Mouse (Mus musculus): ENCODE results near the gene Npm1. TPM values are rescaled to one million over a fixed set of nuclear protein-coding genes. Genes with fewer than 3 reads are reported as not detected.

Npm1 gene
- polyA plus RNA-seq, 1 experiment from 2014 or later, result 786 TPM

DNA sequence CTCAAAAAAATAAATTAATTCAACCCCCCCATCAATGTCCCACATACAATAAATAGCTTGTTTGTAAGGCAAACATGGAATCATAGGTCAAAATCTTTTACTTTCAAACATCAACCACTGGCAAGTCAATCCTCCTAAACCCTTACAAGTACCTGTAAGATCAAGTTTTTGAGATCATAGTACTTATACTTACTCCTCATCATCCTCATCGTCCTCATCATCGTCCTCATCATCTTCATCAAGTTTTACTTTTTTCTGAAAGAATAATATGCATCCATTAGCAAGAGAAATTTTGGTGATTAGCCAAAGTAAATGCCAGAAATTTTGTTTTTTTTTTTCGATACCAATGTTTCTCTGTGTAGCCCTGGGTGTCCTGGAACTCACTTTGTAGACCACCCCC lies 3.3 kb downstream of the Npm1 start:
- no peak overlapping the region for H3K4me2 ChIP-seq (ENCODE audit: low read depth, low read length)
- H3K9me3 ChIP-seq (ENCODE audit: control insufficient read depth, low read length), result no peaks in the 10 kb centered on the region
- H3K36me3 ChIP-seq (ENCODE audit: control insufficient read depth, insufficient read depth, low read length), result peaks cover 23% of the 10 kb centered on the region
- peaks cover 8% of the 10 kb centered on the region; the same call in 1 of the 2 replicates for H3K4me1 ChIP-seq (replicated peaks; ENCODE audit: control insufficient read depth, insufficient read depth, low read length)
- no peak overlapping the region for H3K9ac ChIP-seq (ENCODE audit: low read length)
- H3K4me3 ChIP-seq (ENCODE audit: low read length), result no peak overlapping the region
- 88% methylated on average over 3 of the region's 3 CpGs for WGBS
- H3K27me3 ChIP-seq (ENCODE audit: control insufficient read depth, insufficient read depth, low read depth, low read length), result no peaks in the 10 kb centered on the region
- ATAC-seq (ENCODE audit: low read depth), result no peak
- H3K27ac ChIP-seq (ENCODE audit: low read length), result no peak overlapping the region

DNA sequence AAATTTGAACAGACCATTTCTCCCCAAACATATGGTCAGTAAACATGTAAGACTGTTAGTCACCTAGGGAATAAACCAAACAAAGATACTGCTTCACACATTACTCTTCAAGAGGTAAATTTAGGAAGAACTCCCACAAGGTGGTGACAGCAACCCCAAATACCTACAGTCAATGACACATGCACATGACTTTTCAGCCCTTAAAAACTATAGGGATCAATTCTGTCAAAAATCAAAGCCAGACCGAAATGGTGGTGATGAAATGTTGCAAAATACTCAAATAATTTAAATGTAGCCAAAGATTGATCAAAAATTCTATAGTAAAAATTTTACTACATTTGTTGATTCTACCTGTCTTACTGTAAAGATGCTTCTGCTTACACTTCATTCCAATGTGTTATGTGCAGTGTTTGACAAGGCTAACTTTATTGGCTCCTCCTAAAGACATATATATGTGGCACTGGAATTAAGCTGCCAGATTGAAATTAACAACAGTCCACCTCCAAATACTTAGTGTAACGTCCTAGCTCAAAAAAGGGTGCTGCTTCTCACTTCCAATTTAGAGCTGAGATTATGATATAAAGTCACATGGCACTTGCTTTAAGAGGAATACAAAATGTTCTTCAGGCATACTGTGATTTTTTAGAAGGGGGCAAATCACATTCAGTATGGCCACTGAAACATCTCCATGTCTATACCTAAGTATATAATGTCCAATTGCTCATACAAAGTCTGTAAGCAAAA lies 5.4 kb downstream of the Npm1 start:
- peaks cover 5% of the 10 kb centered on the region; the same call in 1 of the 2 replicates for H3K4me1 ChIP-seq (replicated peaks; ENCODE audit: control insufficient read depth, insufficient read depth, low read length)
- H3K27ac ChIP-seq (ENCODE audit: low read length), result no peak overlapping the region
- no peak overlapping the region for H3K9ac ChIP-seq (ENCODE audit: low read length)
- no peaks in the 10 kb centered on the region for H3K9me3 ChIP-seq (ENCODE audit: control insufficient read depth, low read length)
- no peak overlapping the region for H3K4me3 ChIP-seq (ENCODE audit: low read length)
- H3K27me3 ChIP-seq (ENCODE audit: control insufficient read depth, insufficient read depth, low read depth, low read length), result no peaks in the 10 kb centered on the region
- WGBS, result 67% methylated on average over 2 of the region's 2 CpGs
- H3K4me2 ChIP-seq (ENCODE audit: low read depth, low read length), result no peak overlapping the region
- ATAC-seq (ENCODE audit: low read depth), result no peak
- peaks cover 33% of the 10 kb centered on the region for H3K36me3 ChIP-seq (ENCODE audit: control insufficient read depth, insufficient read depth, low read length)

DNA sequence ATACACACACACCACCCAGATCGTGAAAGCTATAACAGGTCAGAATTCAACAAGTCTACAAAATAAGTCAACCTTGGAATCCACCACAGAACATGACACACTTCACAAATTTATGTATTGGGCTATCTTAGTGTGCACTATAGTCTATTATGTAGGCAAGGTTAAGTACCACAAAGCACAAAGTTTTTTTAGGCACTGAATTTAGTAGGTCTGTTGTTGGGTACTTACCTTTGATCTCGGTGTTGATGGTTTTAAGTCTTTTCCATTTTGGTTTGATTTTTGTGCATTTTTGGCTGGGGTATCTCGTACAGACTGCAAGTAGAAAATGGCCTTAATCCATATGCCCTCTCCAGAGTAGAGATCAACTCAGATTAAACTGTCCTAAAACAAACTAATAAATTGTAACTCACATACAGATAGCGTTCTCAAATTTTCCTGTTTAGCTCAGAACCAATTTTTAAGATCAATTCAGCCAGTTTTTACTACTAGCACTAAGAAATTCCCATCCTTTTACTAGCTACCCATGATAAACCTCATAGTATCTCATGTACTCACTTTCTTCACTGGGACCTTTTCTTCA lies 6.5 kb downstream of the Npm1 start:
- H3K4me3 ChIP-seq (ENCODE audit: low read length), result no peak overlapping the region
- no peaks in the 10 kb centered on the region for H3K9me3 ChIP-seq (ENCODE audit: control insufficient read depth, low read length)
- H3K4me2 ChIP-seq (ENCODE audit: low read depth, low read length), result no peak overlapping the region
- no peak for ATAC-seq (ENCODE audit: low read depth)
- no peak overlapping the region for H3K9ac ChIP-seq (ENCODE audit: low read length)
- WGBS, result 69% methylated on average over 4 of the region's 4 CpGs
- H3K4me1 ChIP-seq (replicated peaks; ENCODE audit: control insufficient read depth, insufficient read depth, low read length), result peaks cover 3% of the 10 kb centered on the region; the same call in 1 of the 2 replicates
- no peak overlapping the region for H3K27ac ChIP-seq (ENCODE audit: low read length)
- H3K36me3 ChIP-seq (ENCODE audit: control insufficient read depth, insufficient read depth, low read length), result peaks cover 40% of the 10 kb centered on the region
- no peaks in the 10 kb centered on the region for H3K27me3 ChIP-seq (ENCODE audit: control insufficient read depth, insufficient read depth, low read depth, low read length)

DNA sequence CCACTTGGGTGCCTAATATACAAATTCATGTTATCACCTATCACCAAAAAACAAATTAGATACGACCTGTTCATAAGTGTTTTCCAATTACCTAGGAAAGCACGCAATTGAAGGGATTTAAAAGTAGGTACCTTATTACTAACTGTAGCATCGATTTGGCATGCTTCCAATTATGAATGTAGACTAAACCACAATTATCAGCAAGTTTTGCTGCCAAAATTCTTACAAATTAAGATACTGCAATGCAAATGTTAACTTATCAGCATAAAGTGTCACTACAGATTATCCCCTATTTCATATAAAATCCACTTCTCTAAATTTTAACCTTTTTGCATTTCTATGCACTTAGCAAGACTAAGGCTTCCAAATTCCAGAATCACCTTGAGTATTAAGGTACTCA lies 8.5 kb downstream of the Npm1 start:
- no peak overlapping the region for H3K4me2 ChIP-seq (ENCODE audit: low read depth, low read length)
- no peak overlapping the region for H3K27ac ChIP-seq (ENCODE audit: low read length)
- no peak overlapping the region for H3K9ac ChIP-seq (ENCODE audit: low read length)
- H3K9me3 ChIP-seq (ENCODE audit: control insufficient read depth, low read length), result no peaks in the 10 kb centered on the region
- ATAC-seq (ENCODE audit: low read depth), result no peak
- 79% methylated on average over 3 of the region's 3 CpGs for WGBS
- no peaks in the 10 kb centered on the region for H3K4me1 ChIP-seq (replicated peaks; ENCODE audit: control insufficient read depth, insufficient read depth, low read length)
- peaks cover 42% of the 10 kb centered on the region for H3K36me3 ChIP-seq (ENCODE audit: control insufficient read depth, insufficient read depth, low read length)
- H3K27me3 ChIP-seq (ENCODE audit: control insufficient read depth, insufficient read depth, low read depth, low read length), result no peaks in the 10 kb centered on the region
- no peak overlapping the region for H3K4me3 ChIP-seq (ENCODE audit: low read length)

DNA sequence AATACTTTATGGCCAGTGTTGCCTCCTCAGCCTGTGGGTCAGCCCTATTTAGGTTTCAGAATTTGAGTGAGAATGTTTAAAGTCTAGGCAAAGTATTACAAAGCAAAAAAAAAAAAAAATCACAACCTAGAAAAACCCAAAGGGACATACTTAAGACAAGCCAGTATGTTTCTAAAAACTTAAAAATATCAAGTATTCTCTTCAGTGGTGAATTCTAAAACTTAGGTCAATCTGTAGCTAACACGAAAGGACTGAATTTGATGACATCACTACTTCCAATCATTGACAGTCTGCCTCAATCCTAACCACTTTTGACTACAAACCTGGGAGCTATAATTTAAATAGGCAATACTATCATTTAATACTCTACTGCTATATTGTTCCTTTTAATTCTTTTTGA lies 10.0 kb downstream of the Npm1 start:
- Histone ChIP-seq H3K9me3 (ENCODE audit: control insufficient read depth, low read length) (no peaks in the 10 kb centered on the region), H3K36me3 (ENCODE audit: control insufficient read depth, insufficient read depth, low read length) (peaks cover 39% of the 10 kb centered on the region), H3K27me3 (ENCODE audit: control insufficient read depth, insufficient read depth, low read depth, low read length) (no peaks in the 10 kb centered on the region), H3K4me1 (replicated peaks; ENCODE audit: control insufficient read depth, insufficient read depth, low read length) (peaks cover 3% of the 10 kb centered on the region; the same call in 1 of the 2 replicates), H3K4me3 (ENCODE audit: low read length) (no peak overlapping the region), H3K27ac (ENCODE audit: low read length) (no peak overlapping the region), H3K4me2 (ENCODE audit: low read depth, low read length) (no peak overlapping the region), H3K9ac (ENCODE audit: low read length) (no peak overlapping the region)
- no peak for ATAC-seq (ENCODE audit: low read depth)
- WGBS, result 83% methylated on average over 1 of the region's 1 CpGs

DNA sequence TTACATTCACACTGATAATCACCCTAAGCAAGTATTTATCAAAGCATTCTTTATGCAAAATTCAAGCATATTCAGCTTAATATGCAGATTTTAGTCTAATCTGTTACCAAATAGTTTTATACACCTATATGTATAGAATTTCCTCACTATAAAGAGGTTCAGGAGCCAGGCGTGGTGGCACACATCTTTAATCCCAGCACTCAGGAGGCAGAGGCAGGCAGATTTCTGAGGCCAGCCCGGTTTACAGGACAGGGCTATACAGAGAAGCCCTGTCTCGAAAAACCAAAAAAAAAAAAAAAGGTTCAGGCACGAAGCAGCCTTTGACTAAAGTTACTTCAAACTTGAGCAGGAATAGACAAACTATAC lies 11.2 kb downstream of the Npm1 start:
- Histone ChIP-seq H3K9ac (ENCODE audit: low read length) (no peak overlapping the region), H3K9me3 (ENCODE audit: control insufficient read depth, low read length) (no peaks in the 10 kb centered on the region), H3K27me3 (ENCODE audit: control insufficient read depth, insufficient read depth, low read depth, low read length) (peaks cover 6% of the 10 kb centered on the region), H3K4me1 (replicated peaks; ENCODE audit: control insufficient read depth, insufficient read depth, low read length) (peaks cover 6% of the 10 kb centered on the region), H3K27ac (ENCODE audit: low read length) (no peak overlapping the region), H3K4me2 (ENCODE audit: low read depth, low read length) (no peak overlapping the region), H3K4me3 (ENCODE audit: low read length) (no peak overlapping the region), H3K36me3 (ENCODE audit: control insufficient read depth, insufficient read depth, low read length) (peaks cover 34% of the 10 kb centered on the region)
- 80% methylated on average over 4 of the region's 4 CpGs for WGBS
- ATAC-seq (ENCODE audit: low read depth), result no peak

DNA sequence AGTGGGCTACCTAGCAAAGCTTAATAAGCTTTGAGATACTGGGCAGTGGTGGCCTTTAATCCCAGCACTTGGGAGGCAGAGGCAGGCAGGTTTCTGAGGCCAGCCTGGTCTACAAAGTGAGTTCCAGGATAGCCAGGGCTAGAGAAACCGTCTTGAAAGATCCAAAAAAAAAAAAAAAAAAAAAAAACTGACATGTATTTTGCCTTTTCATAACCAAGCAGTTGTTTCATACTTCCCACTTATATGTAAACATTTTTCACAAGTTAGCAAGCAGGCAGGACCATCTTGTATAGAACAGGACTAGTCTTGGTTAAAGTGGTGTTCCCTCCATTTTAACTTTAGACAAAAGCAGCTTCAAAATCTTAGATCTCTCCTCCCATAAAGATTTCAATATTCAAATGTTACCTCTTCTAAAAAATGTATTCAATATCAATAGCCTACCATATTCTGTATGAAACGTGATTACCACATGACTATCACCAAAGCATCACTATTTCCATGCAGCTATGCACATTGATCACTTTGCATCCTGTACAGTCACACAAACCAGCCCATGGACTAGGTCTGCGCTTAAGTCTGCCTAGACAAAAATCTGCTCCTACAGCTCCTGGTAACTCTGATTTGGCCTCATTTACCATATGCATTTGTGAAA lies 11.8 kb downstream of the Npm1 start:
- Histone ChIP-seq H3K4me3 (ENCODE audit: low read length) (no peak overlapping the region), H3K9me3 (ENCODE audit: control insufficient read depth, low read length) (no peaks in the 10 kb centered on the region), H3K36me3 (ENCODE audit: control insufficient read depth, insufficient read depth, low read length) (peaks cover 29% of the 10 kb centered on the region), H3K4me2 (ENCODE audit: low read depth, low read length) (no peak overlapping the region), H3K27ac (ENCODE audit: low read length) (no peak overlapping the region), H3K27me3 (ENCODE audit: control insufficient read depth, insufficient read depth, low read depth, low read length) (peaks cover 9% of the 10 kb centered on the region), H3K9ac (ENCODE audit: low read length) (no peak overlapping the region), H3K4me1 (replicated peaks; ENCODE audit: control insufficient read depth, insufficient read depth, low read length) (peaks cover 9% of the 10 kb centered on the region)
- WGBS, result 66% methylated on average over 3 of the region's 3 CpGs
- no peak for ATAC-seq (ENCODE audit: low read depth)

DNA sequence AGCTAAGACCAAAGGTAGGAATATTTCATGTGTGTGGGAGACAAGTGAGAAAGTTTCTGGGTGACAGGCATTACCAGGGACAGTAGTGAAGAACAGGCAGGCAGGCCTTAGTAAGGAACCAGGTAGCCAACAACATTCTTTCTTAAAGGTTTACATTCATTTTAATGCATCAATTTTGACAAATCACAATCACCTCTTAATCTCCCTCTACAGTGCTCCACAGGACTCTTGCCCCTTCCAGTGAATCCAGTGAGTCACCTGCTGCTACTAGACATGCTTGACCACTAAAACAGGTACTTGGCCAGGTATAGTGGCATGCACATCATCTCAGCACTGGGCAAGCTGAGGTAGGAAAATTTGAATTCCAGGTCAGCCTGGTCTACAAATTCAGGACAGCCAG lies 12.6 kb downstream of the Npm1 start:
- no peak overlapping the region for H3K4me3 ChIP-seq (ENCODE audit: low read length)
- H3K9me3 ChIP-seq (ENCODE audit: control insufficient read depth, low read length), result no peaks in the 10 kb centered on the region
- no peak for ATAC-seq (ENCODE audit: low read depth)
- H3K4me1 ChIP-seq (replicated peaks; ENCODE audit: control insufficient read depth, insufficient read depth, low read length), result peaks cover 16% of the 10 kb centered on the region
- H3K27me3 ChIP-seq (ENCODE audit: control insufficient read depth, insufficient read depth, low read depth, low read length), result peaks cover 12% of the 10 kb centered on the region
- H3K27ac ChIP-seq (ENCODE audit: low read length), result no peak overlapping the region
- no peak overlapping the region for H3K4me2 ChIP-seq (ENCODE audit: low read depth, low read length)
- peaks cover 26% of the 10 kb centered on the region for H3K36me3 ChIP-seq (ENCODE audit: control insufficient read depth, insufficient read depth, low read length)
- no peak overlapping the region for H3K9ac ChIP-seq (ENCODE audit: low read length)

DNA sequence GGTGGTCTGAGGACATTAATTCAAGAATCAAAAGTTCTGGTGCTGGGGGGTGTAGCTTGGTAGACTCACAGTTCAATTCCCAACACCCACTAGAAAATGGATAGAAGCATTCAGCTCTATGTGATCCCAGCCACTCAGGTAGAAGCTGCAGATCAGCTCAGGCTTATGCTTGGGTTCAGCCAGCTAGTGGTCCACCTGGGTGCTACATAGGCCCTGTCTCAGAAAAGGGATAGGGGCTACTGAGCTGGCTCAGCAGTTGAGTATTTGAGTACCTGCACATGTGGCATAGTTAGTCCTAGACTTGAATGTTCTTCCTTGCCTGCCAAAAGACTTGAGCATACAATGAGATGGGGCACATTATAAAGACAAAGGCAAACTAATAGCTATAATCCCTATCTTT lies 13.6 kb downstream of the Npm1 start:
- ATAC-seq (ENCODE audit: low read depth), result no peak
- Histone ChIP-seq H3K27me3 (ENCODE audit: control insufficient read depth, insufficient read depth, low read depth, low read length) (peaks cover 17% of the 10 kb centered on the region), H3K4me1 (replicated peaks; ENCODE audit: control insufficient read depth, insufficient read depth, low read length) (peaks cover 24% of the 10 kb centered on the region), H3K27ac (ENCODE audit: low read length) (no peak overlapping the region), H3K4me3 (ENCODE audit: low read length) (no peak overlapping the region), H3K36me3 (ENCODE audit: control insufficient read depth, insufficient read depth, low read length) (peaks cover 26% of the 10 kb centered on the region), H3K9ac (ENCODE audit: low read length) (no peak overlapping the region), H3K4me2 (ENCODE audit: low read depth, low read length) (no peak overlapping the region), H3K9me3 (ENCODE audit: control insufficient read depth, low read length) (no peaks in the 10 kb centered on the region)

Measured in lung, embryonic 16.5 days (tissue).